ENCODE assay signal across 12 mouse cellular contexts in genomic region chr17:72903921-72904421, GRCm38 (mm10). TPM values are rescaled to one million over a fixed set of nuclear protein-coding genes. Genes with fewer than 3 reads are reported as not detected.
DNase-seq lines count a peak whose midpoint lies in the region; ATAC-seq and TF ChIP-seq lines count a peak whose summit lies in the region.
"Had no signal": no experiment of that assay in that cellular context is flagged by ENCODE, and none has a peak within 500 bp of the region (broad histone marks: within the 10 kb centered on the region; RNA-seq: fewer than 3 reads in every experiment).

No protein-coding gene starts in this region.

- no peak overlapping the region for H3K4me2 ChIP-seq in neural tube, embryonic 15.5 days
- H3K4me2 ChIP-seq in embryonic facial prominence, embryonic 15.5 days (replicated peaks): no peak overlapping the region
- H3K4me2 ChIP-seq in heart, postnatal 0 days (ENCODE audit: low read depth, low read length): no peak overlapping the region
- H3K4me2 ChIP-seq: lung, embryonic 14.5 days had no signal

- no peaks in the 10 kb centered on the region for H3K4me1 ChIP-seq in neural tube, embryonic 15.5 days
- 0 out of 2 replicates have a peak, but pooled peaks cover 4% of the 10 kb centered on the region for H3K4me1 ChIP-seq in embryonic facial prominence, embryonic 15.5 days
- H3K4me1 ChIP-seq in heart, postnatal 0 days (ENCODE audit: control insufficient read depth, insufficient read depth): no peaks in the 10 kb centered on the region
- peaks cover 6% of the 10 kb centered on the region; the same call in 1 of the 2 replicates for H3K4me1 ChIP-seq in small intestine, adult 2 months (ENCODE audit: control insufficient read depth, insufficient read depth, insufficient read length, low read length)

- no peak overlapping the region for H3K9ac ChIP-seq in neural tube, embryonic 15.5 days (replicated peaks)
- no peak overlapping the region for H3K9ac ChIP-seq in embryonic facial prominence, embryonic 15.5 days
- H3K9ac ChIP-seq in heart, postnatal 0 days (replicated peaks; ENCODE audit: low read depth, low read length): no peak overlapping the region
- H3K9ac ChIP-seq: lung, embryonic 14.5 days had no signal

- WGBS in neural tube, embryonic 15.5 days: 84% methylated on average over 9 of the region's 9 CpGs
- whole genome bisulfite sequencing in embryonic facial prominence, embryonic 15.5 days: 55% methylated on average over 9 of the region's 9 CpGs
- 31% methylated on average over 9 of the region's 9 CpGs for WGBS in heart, postnatal 0 days
- 21% methylated on average over 9 of the region's 9 CpGs for WGBS in small intestine, adult 2 months

- H3K27ac ChIP-seq in neural tube, embryonic 15.5 days (replicated peaks): no peak overlapping the region
- H3K27ac ChIP-seq in embryonic facial prominence, embryonic 15.5 days (replicated peaks): no peak overlapping the region
- no peak overlapping the region for H3K27ac ChIP-seq in heart, postnatal 0 days (ENCODE audit: low read depth)
- peak overlapping the region; percentile 10; the same call in 1 of the 2 replicates for H3K27ac ChIP-seq in small intestine, adult 2 months (ENCODE audit: insufficient read depth, low read depth, low read length)

- TF ChIP-seq CTCF in heart, postnatal 0 days (IDR thresholded peaks at IDR 0.05; ENCODE audit: low read depth): no peak
- no peak for TF ChIP-seq CTCF in small intestine, adult 2 months (IDR thresholded peaks at IDR 0.05; ENCODE audit: extremely low read depth, insufficient read length, insufficient replicate concordance, low read depth, low read length)

- no peak for ATAC-seq in neural tube, embryonic 15.5 days (ENCODE audit: low FRiP score)
- peak; percentile 52; the same call in 1 of the 2 replicates for ATAC-seq in embryonic facial prominence, embryonic 15.5 days (ENCODE audit: insufficient number of reproducible peaks, low FRiP score, low TSS enrichment, low read depth)
- ATAC-seq in heart, postnatal 0 days (ENCODE audit: insufficient read depth, low read depth): peak; percentile 51; the same call in 1 of the 2 replicates

- no peak overlapping the region for H3K4me3 ChIP-seq in neural tube, embryonic 15.5 days (replicated peaks)
- H3K4me3 ChIP-seq in embryonic facial prominence, embryonic 15.5 days (replicated peaks): no peak overlapping the region
- H3K4me3 ChIP-seq in heart, postnatal 0 days (ENCODE audit: low read depth, low read length): no peak overlapping the region
- no peak overlapping the region for H3K4me3 ChIP-seq in small intestine, adult 2 months (ENCODE audit: low read depth, low read length)

- no peak for TF ChIP-seq EP300 in heart, postnatal 0 days (IDR thresholded peaks at IDR 0.05; ENCODE audit: low read depth)

- no peaks in the 10 kb centered on the region for H3K9me3 ChIP-seq in neural tube, embryonic 15.5 days (replicated peaks)
- H3K9me3 ChIP-seq in embryonic facial prominence, embryonic 15.5 days (replicated peaks): no peaks in the 10 kb centered on the region
- H3K9me3 ChIP-seq in heart, postnatal 0 days (replicated peaks; ENCODE audit: control insufficient read depth, low read length): no peaks in the 10 kb centered on the region

- H3K27me3 ChIP-seq in neural tube, embryonic 15.5 days (replicated peaks): no peaks in the 10 kb centered on the region
- no peaks in the 10 kb centered on the region for H3K27me3 ChIP-seq in embryonic facial prominence, embryonic 15.5 days
- no peaks in the 10 kb centered on the region for H3K27me3 ChIP-seq in heart, postnatal 0 days (ENCODE audit: control insufficient read depth, insufficient read depth, low read length)
- no peaks in the 10 kb centered on the region for H3K27me3 ChIP-seq in small intestine, adult 2 months (ENCODE audit: control insufficient read depth, insufficient read depth, low read length)

- no peaks in the 10 kb centered on the region for H3K36me3 ChIP-seq in neural tube, embryonic 15.5 days
- H3K36me3 ChIP-seq in embryonic facial prominence, embryonic 15.5 days: no peaks in the 10 kb centered on the region
- H3K36me3 ChIP-seq in heart, postnatal 0 days (replicated peaks; ENCODE audit: control insufficient read depth, insufficient read depth, low read length): no peaks in the 10 kb centered on the region
- H3K36me3 ChIP-seq in small intestine, adult 2 months (ENCODE audit: control insufficient read depth, insufficient read depth, low read length): no peaks in the 10 kb centered on the region

- peak; percentile 6 for DNase-seq in neural tube, embryonic 10.5 days (ENCODE audit: extremely low spot score, low spot score)
- no peak for DNase-seq in heart, postnatal 0 days (ENCODE audit: low spot score)
- no peak for DNase-seq in urinary bladder, adult 18-20 months (ENCODE audit: low spot score in 2 of 2)
- no peak for DNase-seq in right cerebral cortex, postnatal 36 days (ENCODE audit: low spot score in 2 of 2)
- DNase-seq in embryo, embryonic 11 days: no peak
- DNase-seq: adrenal gland, postnatal 10 days; cerebellum, adult 18-20 months; lung, embryonic 14.5 days; right cerebral cortex, postnatal 4 days had no signal

- no peak for TF ChIP-seq POLR2A in small intestine, adult 2 months (IDR thresholded peaks at IDR 0.05; ENCODE audit: low read depth, low read length)

RNA-seq across cellular contexts. Expression of gene Lbh, which starts 14.1 kb away (rescaled TPM):
- polyA plus RNA-seq in neural tube, embryonic 15.5 days (2015; fragmentation: Nextera tagmentation; extraction: Ambion mirVana): 4.9 and 5.5 TPM in 2 replicates
- 3.3 and 3.5 TPM in 2 replicates for polyA plus RNA-seq in embryonic facial prominence, embryonic 15.5 days (2015; fragmentation: Nextera tagmentation; extraction: Ambion mirVana)
- 453 and 478 TPM in 2 replicates for total RNA-seq in heart, postnatal 0 days (2014; rRNA removed; ENCODE audit: low replicate concordance)
- polyA plus RNA-seq in heart, postnatal 0 days (2015; fragmentation: Nextera tagmentation; extraction: Ambion mirVana): 28.5 and 31.1 TPM in 2 replicates
- polyA plus RNA-seq in small intestine, adult 2 months (2012; rRNA removed): 41.9 and 49.3 TPM in 2 replicates
